Mouse (Mus musculus): ENCODE results near the gene Slc16a5. TPM values are rescaled to one million over a fixed set of nuclear protein-coding genes. Genes with fewer than 3 reads are reported as not detected.
A peak's percentile ranks its signal among the peaks of the same experiment; 100 is the strongest.
"Not testable (repeated sequence)": the region's sequence is repeated elsewhere in the genome, so short reads cannot be mapped to it uniquely, and the experiment has no call there.

The Slc16a5 gene
- polyA plus RNA-seq, 1 experiment from 2014 or later = 0.26 TPM

DNA sequence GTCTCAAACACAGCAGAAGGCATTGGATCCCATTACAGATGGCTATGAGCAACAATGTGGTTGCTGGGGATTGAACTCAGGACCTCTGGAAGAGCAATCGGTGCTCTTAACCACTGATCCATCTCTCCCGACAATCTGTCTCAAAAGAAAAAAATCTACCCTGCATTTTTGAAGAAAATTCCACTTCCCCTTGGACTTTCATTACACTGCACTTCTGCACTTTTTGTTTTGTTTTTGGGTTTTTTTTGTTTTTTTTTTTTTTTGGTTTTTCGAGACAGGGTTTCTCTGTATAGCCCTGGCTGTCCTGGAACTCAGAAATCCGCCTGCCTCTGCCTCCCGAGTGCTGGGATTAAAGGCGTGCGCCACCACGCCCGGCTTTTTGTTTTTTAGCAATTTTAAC is 34.3 kb downstream of the Slc16a5 start:
- H3K27me3 ChIP-seq (ENCODE audit: control insufficient read depth, insufficient read depth, low read length); H3K4me1 ChIP-seq (ENCODE audit: control insufficient read depth in 2 of 2, insufficient read depth in 2 of 2, low read length in 2 of 2); H3K9ac ChIP-seq (ENCODE audit: low read length); H3K4me2 ChIP-seq (ENCODE audit: low read length); H3K4me3 ChIP-seq (ENCODE audit: control insufficient read depth in 1 of 2, insufficient read depth in 1 of 2, low read depth in 1 of 2, low read length in 2 of 2); H3K27ac ChIP-seq (replicated peaks in 1 of 2; ENCODE audit: control insufficient read depth in 1 of 2, insufficient read depth in 1 of 2, low read depth in 2 of 2, low read length in 2 of 2); H3K9me3 ChIP-seq (ENCODE audit: control insufficient read depth, low read length); ATAC-seq (ENCODE audit: insufficient number of reproducible peaks, insufficient read depth, low FRiP score, low read depth): not testable (repeated sequence)
- 88% methylated on average over 9 of the region's 9 CpGs for WGBS
- H3K36me3 ChIP-seq (ENCODE audit: control insufficient read depth, insufficient read depth, low read length) = peaks cover 49% of the 10 kb centered on the region

DNA sequence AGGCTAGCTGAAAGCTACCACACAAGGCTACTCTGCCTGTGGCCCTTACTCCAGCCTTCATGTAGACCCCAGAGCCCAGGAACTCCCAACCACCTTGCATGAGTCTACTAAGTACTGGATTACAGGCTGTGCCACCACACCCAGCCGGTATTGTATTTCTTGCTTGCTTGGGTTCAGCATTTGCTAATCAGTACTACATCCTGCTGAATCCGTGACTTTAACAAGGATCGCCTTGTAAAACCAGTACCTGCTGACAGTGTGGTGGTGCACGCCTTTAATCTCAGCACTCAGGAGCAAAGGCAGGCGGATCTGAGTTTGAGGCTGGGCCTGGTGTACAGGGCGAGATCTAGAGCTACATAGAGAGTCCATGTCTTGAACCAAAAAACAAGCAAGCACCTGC is 40.4 kb downstream of the Slc16a5 start:
- no peak overlapping the region for H3K9ac ChIP-seq (ENCODE audit: low read length)
- no peak overlapping the region for H3K27ac ChIP-seq (replicated peaks in 1 of 2; ENCODE audit: control insufficient read depth in 1 of 2, insufficient read depth in 1 of 2, low read depth in 2 of 2, low read length in 2 of 2)
- H3K4me1 ChIP-seq (ENCODE audit: control insufficient read depth in 2 of 2, insufficient read depth in 2 of 2, low read length in 2 of 2) = peaks cover 9 to 16% of the 10 kb centered on the region in 2 experiments
- peaks cover 67% of the 10 kb centered on the region for H3K36me3 ChIP-seq (ENCODE audit: control insufficient read depth, insufficient read depth, low read length)
- no peak overlapping the region for H3K4me3 ChIP-seq (ENCODE audit: control insufficient read depth in 1 of 2, insufficient read depth in 1 of 2, low read depth in 1 of 2, low read length in 2 of 2)
- no peak for ATAC-seq (ENCODE audit: insufficient number of reproducible peaks, insufficient read depth, low FRiP score, low read depth)
- H3K27me3 ChIP-seq (ENCODE audit: control insufficient read depth, insufficient read depth, low read length) = no peaks in the 10 kb centered on the region
- WGBS = 89% methylated on average over 6 of the region's 6 CpGs
- H3K9me3 ChIP-seq (ENCODE audit: control insufficient read depth, low read length) = no peaks in the 10 kb centered on the region
- H3K4me2 ChIP-seq (ENCODE audit: low read length) = no peak overlapping the region

DNA sequence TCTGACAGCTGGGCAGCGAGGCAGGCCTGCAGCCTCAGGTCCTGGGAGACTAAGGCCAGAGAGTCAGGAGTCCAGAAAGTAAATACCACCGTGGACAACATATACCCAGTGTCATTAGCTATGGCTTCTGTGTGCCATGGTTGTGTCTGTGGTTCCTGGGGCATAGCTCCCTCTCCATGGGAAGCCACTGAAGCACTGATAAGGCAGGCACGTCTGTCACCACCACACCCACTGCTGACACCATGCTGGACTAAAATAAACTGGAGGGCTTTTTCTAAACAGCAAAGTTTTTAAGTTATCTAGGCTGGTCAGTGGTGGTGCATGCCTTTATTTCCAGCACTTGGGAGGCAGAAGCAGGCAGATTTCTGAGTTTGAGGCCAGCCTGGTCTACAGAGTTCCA is 44.3 kb downstream of the Slc16a5 start:
- Histone ChIP-seq H3K27ac (replicated peaks in 1 of 2; ENCODE audit: control insufficient read depth in 1 of 2, insufficient read depth in 1 of 2, low read depth in 2 of 2, low read length in 2 of 2) (peak overlapping the region; percentile 13 to 19; a peak in 1 of 4 replicates), H3K9ac (ENCODE audit: low read length) (no peak overlapping the region), H3K9me3 (ENCODE audit: control insufficient read depth, low read length) (no peaks in the 10 kb centered on the region), H3K36me3 (ENCODE audit: control insufficient read depth, insufficient read depth, low read length) (peaks cover 30% of the 10 kb centered on the region), H3K4me3 (ENCODE audit: control insufficient read depth in 1 of 2, insufficient read depth in 1 of 2, low read depth in 1 of 2, low read length in 2 of 2) (no peak overlapping the region), H3K4me2 (ENCODE audit: low read length) (no peak overlapping the region), H3K4me1 (ENCODE audit: control insufficient read depth in 2 of 2, insufficient read depth in 2 of 2, low read length in 2 of 2) (peaks cover 20 to 47% of the 10 kb centered on the region in 2 experiments), H3K27me3 (ENCODE audit: control insufficient read depth, insufficient read depth, low read length) (no peaks in the 10 kb centered on the region)
- no peak for ATAC-seq (ENCODE audit: insufficient number of reproducible peaks, insufficient read depth, low FRiP score, low read depth)
- 31% methylated on average over 3 of the region's 3 CpGs for WGBS

- Histone ChIP-seq H3K27ac (replicated peaks in 1 of 2; ENCODE audit: control insufficient read depth in 1 of 2, insufficient read depth in 1 of 2, low read depth in 2 of 2, low read length in 2 of 2) (no peak overlapping the region), H3K36me3 (ENCODE audit: control insufficient read depth, insufficient read depth, low read length) (peaks cover 15% of the 10 kb centered on the region), H3K9ac (ENCODE audit: low read length) (no peak overlapping the region), H3K4me2 (ENCODE audit: low read length) (no peak overlapping the region), H3K27me3 (ENCODE audit: control insufficient read depth, insufficient read depth, low read length) (no peaks in the 10 kb centered on the region), H3K4me3 (ENCODE audit: control insufficient read depth in 1 of 2, insufficient read depth in 1 of 2, low read depth in 1 of 2, low read length in 2 of 2) (no peak overlapping the region), H3K9me3 (ENCODE audit: control insufficient read depth, low read length) (no peaks in the 10 kb centered on the region), H3K4me1 (ENCODE audit: control insufficient read depth in 2 of 2, insufficient read depth in 2 of 2, low read length in 2 of 2) (peaks cover 32 to 59% of the 10 kb centered on the region in 2 experiments)
- 82% methylated on average over 2 of the region's 2 CpGs for WGBS
- ATAC-seq (ENCODE audit: insufficient number of reproducible peaks, insufficient read depth, low FRiP score, low read depth) = no peak
Measured at GRCm38 (mm10) chr11:115508061-115508460, 45.8 kb downstream of the Slc16a5 start.

DNA sequence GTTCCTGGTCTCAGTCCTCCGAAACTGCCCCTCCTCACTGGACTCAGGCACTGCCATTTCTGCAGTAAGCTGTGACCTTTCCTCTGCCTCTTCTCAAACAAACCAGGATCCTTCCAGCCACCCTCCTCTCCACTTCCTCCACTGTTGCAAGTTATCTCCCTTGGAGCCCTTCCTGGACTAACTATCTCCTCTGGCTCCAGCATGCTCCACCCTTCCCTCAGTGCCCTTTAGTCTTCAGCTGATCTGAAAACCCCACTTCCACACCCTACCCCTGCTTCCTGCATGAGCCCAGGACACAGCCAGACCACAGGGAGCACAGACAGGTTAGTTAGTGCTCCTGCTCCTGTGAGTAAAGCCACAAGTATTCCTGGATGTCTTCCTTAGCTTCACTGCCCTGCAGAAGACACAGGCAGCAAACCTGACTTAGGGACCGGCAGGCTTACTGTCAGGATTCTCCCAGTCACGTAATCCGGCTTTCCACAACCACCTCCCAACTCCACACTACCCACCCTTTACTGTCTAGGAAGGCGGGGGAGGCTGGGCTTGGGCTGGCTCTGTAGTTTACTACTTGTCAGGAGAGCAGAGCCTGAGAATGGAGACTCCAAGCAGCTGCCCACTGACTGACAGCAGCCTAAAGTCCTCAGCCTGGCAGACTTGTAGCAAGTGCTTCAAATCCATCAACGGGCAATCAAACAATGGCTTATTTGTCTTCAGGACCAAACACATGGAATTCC is 47.7 kb downstream of the Slc16a5 start:
- peak overlapping the region; percentile 79 for H3K4me2 ChIP-seq (ENCODE audit: low read length)
- H3K9me3 ChIP-seq (ENCODE audit: control insufficient read depth, low read length) = no peaks in the 10 kb centered on the region
- peak overlapping the region; percentile 98 for H3K9ac ChIP-seq (ENCODE audit: low read length)
- peaks cover 9% of the 10 kb centered on the region; the same call in 1 of the 2 replicates for H3K36me3 ChIP-seq (ENCODE audit: control insufficient read depth, insufficient read depth, low read length)
- peaks cover 32 to 60% of the 10 kb centered on the region in 2 experiments for H3K4me1 ChIP-seq (ENCODE audit: control insufficient read depth in 2 of 2, insufficient read depth in 2 of 2, low read length in 2 of 2)
- ATAC-seq (ENCODE audit: insufficient number of reproducible peaks, insufficient read depth, low FRiP score, low read depth) = no peak
- H3K27me3 ChIP-seq (ENCODE audit: control insufficient read depth, insufficient read depth, low read length) = no peaks in the 10 kb centered on the region
- WGBS = 22% methylated on average over 6 of the region's 6 CpGs
- peak overlapping the region; percentile 64 to 70 for H3K27ac ChIP-seq (replicated peaks in 1 of 2; ENCODE audit: control insufficient read depth in 1 of 2, insufficient read depth in 1 of 2, low read depth in 2 of 2, low read length in 2 of 2)
- H3K4me3 ChIP-seq (ENCODE audit: control insufficient read depth in 1 of 2, insufficient read depth in 1 of 2, low read depth in 1 of 2, low read length in 2 of 2) = 0 out of 4 replicates have a peak overlapping the region, but pooled peaks of 1 of the 2 experiments have one; percentile 17

GRCm38 (mm10) chr11:115510507-115510888 is 48.2 kb downstream of the Slc16a5 start:
- Histone ChIP-seq H3K9me3 (ENCODE audit: control insufficient read depth, low read length) (no peaks in the 10 kb centered on the region), H3K4me2 (ENCODE audit: low read length) (peak overlapping the region; percentile 79), H3K36me3 (ENCODE audit: control insufficient read depth, insufficient read depth, low read length) (peaks cover 7% of the 10 kb centered on the region; the same call in 1 of the 2 replicates), H3K4me1 (ENCODE audit: control insufficient read depth in 2 of 2, insufficient read depth in 2 of 2, low read length in 2 of 2) (peaks cover 32 to 62% of the 10 kb centered on the region in 2 experiments), H3K27me3 (ENCODE audit: control insufficient read depth, insufficient read depth, low read length) (no peaks in the 10 kb centered on the region), H3K9ac (ENCODE audit: low read length) (peak overlapping the region; percentile 98), H3K27ac (replicated peaks in 1 of 2; ENCODE audit: control insufficient read depth in 1 of 2, insufficient read depth in 1 of 2, low read depth in 2 of 2, low read length in 2 of 2) (peak overlapping the region; percentile 46 to 64; a peak in 3 of 4 replicates), H3K4me3 (ENCODE audit: control insufficient read depth in 1 of 2, insufficient read depth in 1 of 2, low read depth in 1 of 2, low read length in 2 of 2) (peak overlapping the region in 1 of 2 experiments; percentile 17; a peak in 2 of 4 replicates)
- ATAC-seq (ENCODE audit: insufficient number of reproducible peaks, insufficient read depth, low FRiP score, low read depth) = no peak
- WGBS = 36% methylated on average over 5 of the region's 5 CpGs

- WGBS = 72% methylated on average over 2 of the region's 2 CpGs
- Histone ChIP-seq H3K4me3 (ENCODE audit: control insufficient read depth in 1 of 2, insufficient read depth in 1 of 2, low read depth in 1 of 2, low read length in 2 of 2) (peak overlapping the region in 1 of 2 experiments; percentile 17; a peak in 2 of 4 replicates), H3K9ac (ENCODE audit: low read length) (peak overlapping the region; percentile 98), H3K4me2 (ENCODE audit: low read length) (peak overlapping the region; percentile 79), H3K27ac (replicated peaks in 1 of 2; ENCODE audit: control insufficient read depth in 1 of 2, insufficient read depth in 1 of 2, low read depth in 2 of 2, low read length in 2 of 2) (peak overlapping the region in 1 of 2 experiments; percentile 64; a peak in 2 of 4 replicates), H3K9me3 (ENCODE audit: control insufficient read depth, low read length) (no peaks in the 10 kb centered on the region), H3K36me3 (ENCODE audit: control insufficient read depth, insufficient read depth, low read length) (peaks cover 7% of the 10 kb centered on the region; the same call in 1 of the 2 replicates), H3K4me1 (ENCODE audit: control insufficient read depth in 2 of 2, insufficient read depth in 2 of 2, low read length in 2 of 2) (peaks cover 32 to 58% of the 10 kb centered on the region in 2 experiments), H3K27me3 (ENCODE audit: control insufficient read depth, insufficient read depth, low read length) (no peaks in the 10 kb centered on the region)
- ATAC-seq (ENCODE audit: insufficient number of reproducible peaks, insufficient read depth, low FRiP score, low read depth) = no peak
Measured at GRCm38 (mm10) chr11:115511121-115511520, 48.8 kb downstream of the Slc16a5 start.
